Comparison of ENCODE assay signal across 7 mouse cellular contexts in genomic region chr14:105815827-105816226, GRCm38 (mm10).
DNase-seq lines count a peak whose midpoint lies in the region; ATAC-seq and TF ChIP-seq lines count a peak whose summit lies in the region.

No protein-coding gene starts in this region.

- peaks cover 3% of the 10 kb centered on the region; the same call in 1 of the 2 replicates for H3K4me1 ChIP-seq in testis, adult 2 months (ENCODE audit: control insufficient read depth, insufficient read depth, low read length)
- peaks cover 14% of the 10 kb centered on the region for H3K4me1 ChIP-seq in hindbrain, embryonic 10.5 days (replicated peaks)
- H3K4me1 ChIP-seq in limb, embryonic 12.5 days (replicated peaks): peaks cover 4% of the 10 kb centered on the region
- no peaks in the 10 kb centered on the region for H3K4me1 ChIP-seq in neural tube, embryonic 12.5 days

- WGBS in hindbrain, embryonic 10.5 days: 22% methylated on average over 6 of the region's 6 CpGs
- WGBS in limb, embryonic 12.5 days: 18% methylated on average over 6 of the region's 6 CpGs
- WGBS in neural tube, embryonic 12.5 days: 12% methylated on average over 6 of the region's 6 CpGs

- H3K9me3 ChIP-seq in hindbrain, embryonic 10.5 days: no peaks in the 10 kb centered on the region
- H3K9me3 ChIP-seq in limb, embryonic 12.5 days: 0 out of 2 replicates have a peak, but pooled peaks cover 3% of the 10 kb centered on the region
- H3K9me3 ChIP-seq in neural tube, embryonic 12.5 days: no peaks in the 10 kb centered on the region

- no peak for ATAC-seq in limb, embryonic 12.5 days (ENCODE audit: insufficient number of reproducible peaks, insufficient read depth, low FRiP score, low TSS enrichment, low read depth)
- ATAC-seq in neural tube, embryonic 12.5 days (ENCODE audit: low FRiP score, low read depth): peak; percentile 46

- no peaks in the 10 kb centered on the region for H3K27me3 ChIP-seq in testis, adult 2 months (ENCODE audit: control insufficient read depth, insufficient read depth, low read length)
- H3K27me3 ChIP-seq in hindbrain, embryonic 10.5 days (ENCODE audit: insufficient read depth, poor library complexity, severe bottlenecking): no peaks in the 10 kb centered on the region
- no peaks in the 10 kb centered on the region for H3K27me3 ChIP-seq in limb, embryonic 12.5 days
- no peaks in the 10 kb centered on the region for H3K27me3 ChIP-seq in neural tube, embryonic 12.5 days (replicated peaks)

- H3K36me3 ChIP-seq in testis, adult 2 months (ENCODE audit: control insufficient read depth, insufficient read depth, low read length): no peaks in the 10 kb centered on the region
- no peaks in the 10 kb centered on the region for H3K36me3 ChIP-seq in hindbrain, embryonic 10.5 days
- H3K36me3 ChIP-seq in limb, embryonic 12.5 days: no peaks in the 10 kb centered on the region
- no peaks in the 10 kb centered on the region for H3K36me3 ChIP-seq in neural tube, embryonic 12.5 days

- H3K4me2 ChIP-seq in limb, embryonic 12.5 days: peak overlapping the region; percentile 50
- peak overlapping the region; percentile 53 for H3K4me2 ChIP-seq in neural tube, embryonic 12.5 days (replicated peaks)

- no peak overlapping the region for H3K27ac ChIP-seq in testis, adult 2 months (ENCODE audit: control insufficient read depth, insufficient read depth, low read depth, low read length)
- H3K27ac ChIP-seq in hindbrain, embryonic 10.5 days: no peak overlapping the region
- H3K27ac ChIP-seq in limb, embryonic 12.5 days: no peak overlapping the region
- no peak overlapping the region for H3K27ac ChIP-seq in neural tube, embryonic 12.5 days

- no peak for TF ChIP-seq POLR2A in testis, adult 2 months (IDR thresholded peaks at IDR 0.05; ENCODE audit: control insufficient read depth, low read depth, low read length)

- no peak for DNase-seq in testis, postnatal 14 days (ENCODE audit: low spot score)
- peak; percentile 17 for DNase-seq in hindbrain, embryonic 10.5 days (ENCODE audit: low spot score)
- DNase-seq in thymus, postnatal 36 days: no peak
- no peak for DNase-seq in frontal cortex, postnatal 14 days (ENCODE audit: low spot score in 2 of 2)

- TF ChIP-seq CTCF in testis, adult 2 months (IDR thresholded peaks at IDR 0.05; ENCODE audit: control insufficient read depth, insufficient read depth, insufficient replicate concordance, low read depth, low read length): no peak

- H3K9ac ChIP-seq in limb, embryonic 12.5 days (replicated peaks): no peak overlapping the region
- H3K9ac ChIP-seq in neural tube, embryonic 12.5 days: no peak overlapping the region

- peak overlapping the region; percentile 48 for H3K4me3 ChIP-seq in testis, adult 2 months (ENCODE audit: control insufficient read depth, low read depth, low read length)
- peak overlapping the region; percentile 38; the same call in 1 of the 2 replicates for H3K4me3 ChIP-seq in hindbrain, embryonic 10.5 days
- peak overlapping the region; percentile 17 for H3K4me3 ChIP-seq in limb, embryonic 12.5 days (replicated peaks)
- no peak overlapping the region for H3K4me3 ChIP-seq in neural tube, embryonic 12.5 days
